Mouse (Mus musculus): Measurements from ENCODE around the gene Cebpa.
A peak's percentile ranks its signal among the peaks of the same experiment; 100 is the strongest.

Gene Cebpa

DNA sequence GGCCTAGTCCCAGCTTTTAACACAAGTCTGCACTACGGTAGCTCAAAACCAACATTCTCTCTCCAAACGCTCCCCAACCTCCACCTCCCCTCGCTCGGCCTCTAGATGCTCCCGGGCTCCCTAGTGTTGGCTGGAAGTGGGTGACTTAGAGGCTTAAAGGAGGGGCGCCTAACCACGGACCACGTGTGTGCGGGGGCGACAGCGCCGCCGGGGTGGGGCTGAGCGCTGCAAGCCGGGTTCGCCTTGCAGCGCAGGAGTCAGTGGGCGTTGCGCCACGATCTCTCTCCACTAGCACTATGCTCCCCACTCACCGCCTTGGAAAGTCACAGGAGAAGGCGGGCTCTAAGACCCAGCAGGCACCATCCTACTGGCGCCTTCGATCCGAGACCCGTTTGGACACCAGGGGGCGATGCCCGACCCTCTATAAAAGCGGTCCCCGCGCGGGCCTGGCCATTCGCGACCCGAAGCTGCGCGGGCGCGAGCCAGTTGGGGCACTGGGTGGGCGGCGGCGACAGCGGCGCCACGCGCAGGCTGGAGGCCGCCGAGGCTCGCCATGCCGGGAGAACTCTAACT, at the start of gene Cebpa:
TSS of gene Cebpa (plus strand) at position 453 of the 573 bp plus-strand sequence.
- peak; percentile 80 for DNase-seq

DNA sequence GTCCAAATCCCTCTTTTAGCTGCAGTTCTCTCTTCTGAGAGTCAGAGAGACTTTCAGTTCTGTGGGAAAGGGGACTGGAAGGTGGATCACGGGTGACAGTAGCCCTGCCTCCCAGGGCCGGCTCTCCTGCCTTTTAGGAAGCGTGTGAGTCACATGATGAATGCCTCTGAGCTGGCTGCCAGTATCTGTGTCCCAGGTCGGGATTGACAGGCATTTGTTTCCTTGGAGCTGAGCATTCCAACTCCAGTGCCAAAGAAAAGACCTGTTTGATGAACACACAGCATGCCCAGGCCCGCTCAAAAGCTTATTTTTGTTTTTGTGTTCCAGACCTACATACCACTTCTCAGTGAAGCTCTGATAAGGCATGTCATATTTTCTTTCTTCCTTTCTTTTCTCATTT, 42.4 kb upstream of the Cebpa start:
- DNase-seq, result no peak

- DNase-seq, result no peak
Observed at GRCm38 (mm10) chr7:35080843-35081338, 38.2 kb upstream of the Cebpa start.

GRCm38 (mm10) chr7:35081406-35082104, 37.5 kb upstream of the Cebpa start:
- DNase-seq, result no peak

- DNase-seq, result no peak
Observed at GRCm38 (mm10) chr7:35084565-35085360, 34.3 kb upstream of the Cebpa start.

DNA sequence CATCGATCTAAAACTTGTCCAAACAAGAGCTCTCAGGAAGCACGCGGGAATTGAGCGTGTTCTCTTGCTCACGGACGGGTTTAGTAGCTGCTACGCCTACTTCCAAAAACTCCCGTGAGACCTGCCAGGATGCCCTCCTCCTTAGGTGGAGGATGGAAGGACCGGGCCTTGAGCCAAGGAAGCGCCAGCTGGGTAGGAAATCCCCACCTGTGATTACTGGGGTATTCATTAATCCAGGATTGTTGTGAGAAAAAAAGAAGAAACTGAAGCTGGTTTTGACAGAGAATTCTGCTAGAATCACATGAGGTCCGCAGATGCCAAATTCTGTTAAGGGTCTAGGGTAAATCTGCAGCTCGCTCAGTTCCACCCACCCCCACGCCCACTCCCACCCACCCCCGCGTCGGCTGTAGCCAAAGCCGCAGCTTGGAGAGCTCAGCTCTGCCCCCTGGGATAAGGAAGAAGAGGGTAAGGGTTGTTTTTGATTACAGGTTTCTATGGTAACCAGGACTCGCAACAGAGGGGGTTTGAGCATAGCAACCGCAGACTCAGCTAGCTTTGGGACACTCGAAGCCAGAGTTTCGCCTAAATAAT, 32.7 kb upstream of the Cebpa start:
- DNase-seq, result peak; percentile 3

GRCm38 (mm10) chr7:35090550-35090949, 28.5 kb upstream of the Cebpa start:
- no peak for DNase-seq

- DNase-seq, result no peak
Observed at GRCm38 (mm10) chr7:35094975-35095678, 24.0 kb upstream of the Cebpa start.

- DNase-seq, result no peak
Observed at GRCm38 (mm10) chr7:35098777-35099176, 20.3 kb upstream of the Cebpa start.

- no peak for DNase-seq
Observed at GRCm38 (mm10) chr7:35099528-35099927, 19.6 kb upstream of the Cebpa start.

- DNase-seq, result no peak
Observed at GRCm38 (mm10) chr7:35106614-35107013, 12.5 kb upstream of the Cebpa start.

GRCm38 (mm10) chr7:35107630-35108029, 11.5 kb upstream of the Cebpa start:
- DNase-seq, result no peak

GRCm38 (mm10) chr7:35108046-35108445, 11.0 kb upstream of the Cebpa start:
- no peak for DNase-seq

GRCm38 (mm10) chr7:35108663-35109062, 10.4 kb upstream of the Cebpa start:
- DNase-seq, result no peak

DNA sequence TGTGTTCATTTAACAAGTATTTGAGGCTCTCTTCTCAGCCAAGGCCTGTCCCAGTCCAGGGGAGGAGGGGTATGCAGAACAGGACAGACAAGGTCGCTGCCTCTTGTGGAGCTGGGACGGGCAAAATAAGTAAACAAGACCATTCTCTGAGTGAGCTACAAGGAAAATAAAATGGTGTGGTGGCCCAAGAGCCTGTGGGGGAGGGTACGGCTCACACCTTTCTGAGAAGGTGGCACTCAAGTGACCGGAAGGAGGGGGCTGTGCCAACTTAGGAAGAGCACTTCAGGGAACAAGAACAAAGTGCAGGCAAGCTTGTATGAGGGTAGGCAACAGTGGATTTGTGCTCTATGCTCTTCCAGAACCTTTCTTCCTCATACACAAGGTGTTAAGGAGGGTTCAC, 6.0 kb upstream of the Cebpa start:
- no peak for DNase-seq

- no peak for DNase-seq
Observed at GRCm38 (mm10) chr7:35113721-35114120, 5.4 kb upstream of the Cebpa start.

- DNase-seq, result no peak
Observed at GRCm38 (mm10) chr7:35116524-35116923, 2.6 kb upstream of the Cebpa start.

- DNase-seq, result no peak
Observed at GRCm38 (mm10) chr7:35117052-35117451, 2.0 kb upstream of the Cebpa start.

DNA sequence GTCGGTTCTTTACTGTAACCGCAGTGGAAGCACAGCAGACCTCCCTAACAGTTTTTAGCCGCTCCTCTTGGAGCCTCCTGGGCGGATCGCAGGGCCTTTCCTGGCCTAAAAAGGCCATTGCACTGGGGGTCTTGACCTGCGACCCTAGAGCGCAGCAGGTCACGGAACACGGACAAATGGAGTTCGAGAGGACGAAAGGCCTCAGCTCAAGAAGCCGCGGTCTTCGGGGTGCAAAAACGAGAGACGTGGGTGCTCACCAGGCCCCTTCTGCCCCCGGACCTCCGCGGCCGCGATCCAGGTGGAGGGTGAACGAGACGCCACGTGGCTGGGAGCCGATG, 1.4 kb upstream of the Cebpa start:
- DNase-seq, result no peak

DNA sequence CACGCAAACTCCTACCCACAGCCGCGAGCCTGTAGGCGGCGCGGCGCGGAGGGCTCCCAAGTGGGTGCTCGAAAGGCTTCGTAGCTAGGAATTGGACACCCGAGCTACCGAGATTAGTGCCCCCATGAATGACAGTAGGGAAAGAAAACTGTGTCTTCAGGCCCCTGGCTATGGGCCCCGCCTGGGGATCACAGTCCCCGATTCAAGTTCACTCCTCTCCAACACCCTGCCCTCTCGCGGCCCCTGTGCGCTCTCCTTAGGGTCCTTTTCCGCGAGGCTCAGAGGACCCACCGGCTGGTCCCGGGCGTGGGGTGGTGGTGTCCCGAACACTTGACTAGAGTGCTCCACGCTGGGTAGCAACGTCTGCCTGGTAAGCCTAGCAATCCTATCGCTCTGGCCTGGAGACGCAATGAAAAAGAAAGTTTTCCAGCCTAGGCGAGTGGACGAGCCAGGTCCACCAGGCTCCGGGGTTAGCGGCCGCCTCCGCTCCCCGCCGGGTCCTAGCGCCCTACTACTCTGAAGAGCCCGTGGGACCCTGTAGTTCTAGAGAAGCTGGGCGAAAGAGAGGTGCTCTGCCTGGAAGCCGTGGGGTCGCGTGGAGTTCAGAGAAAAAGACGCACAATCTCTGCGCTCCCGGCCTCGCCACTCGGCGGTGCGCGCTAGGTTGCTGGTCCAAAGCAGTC, 853 bp upstream of the Cebpa start:
- DNase-seq, result no peak

DNA sequence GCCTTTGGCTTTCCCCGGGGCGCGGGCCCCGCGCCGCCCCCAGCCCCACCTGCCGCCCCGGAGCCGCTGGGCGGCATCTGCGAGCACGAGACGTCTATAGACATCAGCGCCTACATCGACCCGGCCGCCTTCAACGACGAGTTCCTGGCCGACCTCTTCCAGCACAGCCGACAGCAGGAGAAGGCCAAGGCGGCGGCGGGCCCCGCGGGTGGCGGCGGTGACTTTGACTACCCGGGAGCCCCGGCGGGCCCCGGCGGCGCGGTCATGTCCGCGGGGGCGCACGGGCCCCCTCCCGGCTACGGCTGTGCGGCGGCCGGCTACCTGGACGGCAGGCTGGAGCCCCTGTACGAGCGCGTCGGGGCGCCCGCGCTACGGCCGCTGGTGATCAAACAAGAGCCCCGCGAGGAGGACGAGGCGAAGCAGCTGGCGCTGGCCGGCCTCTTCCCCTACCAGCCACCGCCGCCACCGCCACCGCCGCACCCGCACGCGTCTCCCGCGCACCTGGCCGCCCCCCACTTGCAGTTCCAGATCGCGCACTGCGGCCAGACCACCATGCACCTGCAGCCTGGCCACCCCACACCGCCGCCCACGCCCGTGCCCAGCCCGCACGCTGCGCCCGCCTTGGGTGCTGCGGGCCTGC, 533 bp downstream of the Cebpa start:
- DNase-seq, result peak; percentile 30

Data from cerebellum, adult 11 months (tissue).